Mouse (Mus musculus): ENCODE measurements around the gene Lrrc58.

Gene Lrrc58

DNA sequence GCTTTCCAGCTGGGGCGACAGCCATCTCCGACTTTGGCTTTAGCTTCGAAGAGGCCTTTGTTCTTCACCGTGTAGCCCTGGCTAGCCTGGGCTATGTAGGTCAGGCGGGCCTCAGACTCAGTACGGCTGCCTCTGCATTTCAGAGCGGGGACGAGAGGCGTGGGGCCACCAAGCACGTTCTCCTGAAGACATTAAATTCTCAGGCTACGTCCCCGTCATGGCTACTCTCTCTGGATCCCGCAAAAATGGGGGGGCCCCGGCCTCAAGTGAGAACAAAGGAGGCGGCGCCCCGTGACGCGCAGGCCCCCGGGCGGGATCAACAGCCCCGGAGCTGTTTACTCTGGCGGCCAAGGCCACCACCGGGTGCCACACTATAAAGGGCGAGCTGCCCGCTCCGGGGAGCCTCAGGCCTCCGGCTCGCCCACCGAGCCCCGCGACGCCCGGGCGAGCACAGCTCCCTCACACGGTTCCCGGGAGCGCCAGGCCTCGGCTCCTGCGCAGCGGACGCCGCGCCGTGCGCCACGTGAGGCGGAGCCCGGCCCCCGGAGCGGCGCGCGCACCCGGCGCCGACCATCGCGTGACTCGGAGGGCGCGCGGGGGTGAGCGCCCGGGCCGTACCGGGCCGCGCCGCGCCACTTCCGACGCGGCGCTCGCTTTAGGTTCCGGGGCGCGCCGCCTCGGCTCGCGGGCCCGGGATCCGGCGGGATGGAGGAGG, at the start of gene Lrrc58:
Gene Lrrc58 (plus strand): TSS at position 599 of the 715 bp plus-strand sequence.
- peak; percentile 78 for DNase-seq (ENCODE audit: low spot score)

- DNase-seq (ENCODE audit: low spot score) = no peak
Observed at GRCm38 (mm10) chr16:37823949-37824348, 44.2 kb upstream of the Lrrc58 start.

- no peak for DNase-seq (ENCODE audit: low spot score)
Observed at GRCm38 (mm10) chr16:37824778-37825505, 43.2 kb upstream of the Lrrc58 start.

DNA sequence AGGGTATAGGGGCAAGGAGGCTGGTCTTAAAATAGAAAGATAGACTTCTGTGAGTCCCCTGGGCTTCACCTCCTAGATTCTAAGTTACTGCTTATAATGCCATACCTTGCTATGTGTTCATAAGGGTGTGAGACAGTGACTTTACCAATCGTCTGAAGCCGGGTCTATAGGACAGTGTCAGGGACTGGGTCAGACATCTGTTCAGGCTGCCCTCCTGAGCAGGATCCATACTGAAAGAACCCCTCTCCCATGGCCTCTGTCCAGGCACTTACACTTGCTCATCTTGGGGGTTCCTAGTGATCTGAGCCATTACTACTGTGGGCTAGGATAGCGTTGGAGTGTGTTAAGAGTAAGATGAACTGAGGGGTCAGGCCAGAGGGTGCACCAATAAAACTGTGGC, 41.9 kb upstream of the Lrrc58 start:
- DNase-seq (ENCODE audit: low spot score) = no peak

DNA sequence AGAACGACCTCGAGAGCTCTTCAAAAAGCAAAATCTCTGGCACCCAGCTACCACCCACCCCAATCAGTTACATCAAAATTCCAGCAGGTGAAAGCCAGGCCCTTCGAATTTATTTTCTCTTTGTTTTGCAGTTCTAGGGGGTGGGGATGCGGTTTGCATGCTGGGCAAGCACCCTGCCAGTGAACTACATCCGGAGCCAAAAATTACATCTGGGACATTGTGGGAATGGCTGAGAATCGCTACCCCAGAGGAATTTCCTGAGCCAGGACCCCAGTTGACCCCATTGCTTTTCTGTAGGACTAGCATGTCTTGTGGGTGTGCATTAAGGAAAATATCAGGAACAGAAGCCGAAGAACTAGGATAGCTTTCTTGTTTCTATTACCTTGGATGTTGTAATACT, 37.1 kb upstream of the Lrrc58 start:
- DNase-seq (ENCODE audit: low spot score) = no peak

DNA sequence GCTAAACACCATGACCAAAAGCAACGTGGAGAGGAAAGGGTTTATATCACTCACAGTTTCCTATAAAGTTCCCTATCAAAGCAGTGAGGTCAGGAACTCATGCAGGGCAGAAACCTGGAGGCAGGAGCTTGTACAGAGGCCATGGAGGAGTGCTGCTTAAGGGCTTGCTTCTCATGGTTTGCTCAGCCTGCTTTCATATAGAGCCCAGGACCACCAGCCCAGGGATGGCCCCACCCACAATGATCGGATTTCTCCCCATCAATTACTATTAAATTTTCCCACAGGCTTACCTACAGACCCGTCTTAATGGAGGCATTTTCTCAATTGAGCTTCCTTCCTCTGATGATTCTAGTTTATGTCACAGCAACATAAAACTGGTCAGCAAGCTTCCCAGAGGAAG, 30.6 kb upstream of the Lrrc58 start:
- no peak for DNase-seq (ENCODE audit: low spot score)

DNA sequence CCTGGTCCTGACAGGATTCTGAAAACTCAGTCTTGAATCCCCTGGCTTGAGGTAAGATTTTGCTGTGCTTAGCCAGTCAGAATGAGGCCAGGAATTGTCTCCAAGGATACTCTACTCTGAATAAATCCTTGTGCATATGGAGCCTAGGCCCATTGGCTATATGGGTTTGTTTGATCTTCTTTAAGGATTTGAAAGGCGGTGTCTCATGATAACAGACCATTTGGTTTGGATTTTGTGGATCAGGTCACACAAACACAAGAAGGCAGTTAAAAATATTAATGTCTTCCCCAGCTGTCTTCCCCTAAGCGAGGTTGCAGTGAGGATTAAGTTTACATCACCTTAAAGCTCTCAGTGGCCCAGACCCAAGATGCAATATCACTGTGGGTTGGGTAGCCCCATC, 25.8 kb upstream of the Lrrc58 start:
- DNase-seq (ENCODE audit: low spot score) = no peak

DNA sequence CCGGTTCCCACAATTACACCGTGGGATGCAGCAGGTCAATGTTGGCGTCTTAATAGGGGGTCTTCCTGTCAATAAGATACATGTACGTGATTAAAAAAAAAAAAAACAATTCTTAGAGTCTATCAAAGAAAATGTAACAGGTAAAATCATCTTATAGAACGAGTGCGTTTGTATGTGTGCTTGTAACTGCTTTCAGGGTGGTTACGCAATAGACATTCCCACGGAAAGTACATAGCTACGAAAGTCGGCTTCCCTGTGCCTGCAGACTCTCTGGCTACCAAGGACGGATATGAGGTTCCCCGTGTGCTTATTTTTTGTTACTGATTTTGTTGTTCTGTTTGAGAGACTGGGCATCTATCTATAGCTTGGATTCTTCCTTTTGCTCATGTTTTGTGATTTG, 24.4 kb upstream of the Lrrc58 start:
- DNase-seq (ENCODE audit: low spot score) = no peak

DNA sequence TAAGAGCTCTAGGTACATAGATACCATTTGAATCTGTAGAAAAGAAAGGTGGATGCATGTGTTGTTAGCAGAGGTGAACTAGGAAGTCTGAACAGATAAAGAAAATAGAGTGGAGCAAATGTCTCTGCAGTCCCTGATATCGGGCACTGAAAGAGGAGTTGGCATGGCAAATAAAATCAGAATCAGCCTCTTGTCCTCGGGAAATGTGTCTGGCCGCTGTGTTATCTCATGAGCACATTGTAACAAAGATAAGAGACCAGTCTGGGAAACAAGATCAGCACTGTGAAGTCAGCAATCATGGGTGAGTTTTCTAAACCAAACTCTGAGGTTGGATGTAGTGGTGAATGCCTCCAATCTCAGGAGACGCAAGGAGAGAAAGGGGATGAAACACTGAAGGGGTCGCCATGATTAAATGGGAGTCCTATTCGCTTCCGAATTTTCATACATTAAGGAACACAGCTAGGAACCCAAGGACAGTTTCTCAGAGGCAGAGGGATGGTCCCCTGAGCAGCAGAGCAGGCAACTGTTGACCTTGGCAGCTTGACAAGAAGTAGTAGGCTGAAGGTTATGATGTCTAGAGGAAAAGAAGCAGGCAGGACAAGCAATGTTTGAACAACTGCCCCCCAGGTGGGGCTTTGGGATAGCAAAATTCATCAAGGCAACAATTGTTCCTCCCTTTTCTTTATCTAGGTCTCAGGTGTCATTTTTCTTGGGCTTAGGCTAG, 22.8 kb upstream of the Lrrc58 start:
- DNase-seq (ENCODE audit: low spot score) = no peak

GRCm38 (mm10) chr16:37847081-37847480, 21.1 kb upstream of the Lrrc58 start:
- no peak for DNase-seq (ENCODE audit: low spot score)

- DNase-seq (ENCODE audit: low spot score) = no peak
Observed at GRCm38 (mm10) chr16:37851366-37851765, 16.8 kb upstream of the Lrrc58 start.

DNA sequence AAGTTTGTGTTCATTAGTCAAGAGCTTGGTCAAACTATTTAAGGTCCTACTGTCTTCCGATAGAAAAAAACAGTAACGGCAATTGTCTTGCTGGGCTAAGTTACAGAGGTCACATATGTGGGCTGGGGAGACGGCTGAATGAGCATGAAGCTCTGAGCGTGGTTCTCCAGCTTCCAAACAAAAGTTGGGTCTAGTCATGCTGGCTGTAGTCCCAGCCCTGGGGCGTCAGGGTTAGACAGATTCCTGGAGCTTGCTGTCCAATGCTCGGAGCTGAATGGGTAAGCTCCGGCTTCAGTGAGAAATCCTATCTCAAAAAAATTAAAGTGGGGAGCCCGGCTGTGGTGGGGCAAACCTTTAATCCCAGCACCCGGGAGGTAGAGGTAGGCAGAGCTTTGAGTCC, 14.9 kb upstream of the Lrrc58 start:
- DNase-seq (ENCODE audit: low spot score) = no peak

DNA sequence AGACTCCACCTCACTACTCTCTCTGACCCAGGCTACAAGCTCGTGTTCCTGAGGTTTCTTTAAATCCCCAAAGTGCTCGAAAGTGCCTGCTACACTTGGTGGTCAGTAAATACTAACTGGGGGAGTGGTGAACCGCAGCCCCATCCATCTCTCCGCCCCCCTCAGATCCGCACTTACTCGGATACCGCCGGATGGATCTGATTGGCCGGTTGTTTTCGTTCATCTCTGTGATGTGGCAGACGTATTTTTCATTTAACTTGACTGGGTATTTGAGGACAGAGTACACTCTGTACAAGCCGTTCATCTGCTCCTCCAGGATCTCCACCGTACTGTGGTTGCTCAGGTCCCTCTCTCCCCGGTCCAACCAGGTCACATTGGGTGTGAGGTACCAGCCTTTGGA, 14.1 kb upstream of the Lrrc58 start:
- no peak for DNase-seq (ENCODE audit: low spot score)

DNA sequence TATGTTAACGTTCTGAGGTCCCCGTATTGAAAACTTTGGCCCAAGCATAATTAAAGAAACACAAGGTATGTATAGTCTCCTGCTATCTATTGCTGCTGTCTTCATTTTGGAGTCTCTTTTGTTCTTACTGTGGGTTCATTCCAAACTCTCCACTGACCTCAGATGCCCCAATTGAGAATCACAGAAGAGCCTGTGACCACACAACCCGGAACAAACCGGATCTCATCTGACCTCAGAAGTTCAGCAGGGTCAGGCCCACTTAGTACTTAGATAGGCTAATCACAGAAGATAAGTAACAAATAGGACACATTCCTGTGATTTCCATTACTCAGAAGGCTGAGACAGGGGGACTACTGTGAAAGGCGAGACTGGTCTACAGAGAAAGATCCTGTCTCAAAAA, 13.6 kb upstream of the Lrrc58 start:
- no peak for DNase-seq (ENCODE audit: low spot score)

DNA sequence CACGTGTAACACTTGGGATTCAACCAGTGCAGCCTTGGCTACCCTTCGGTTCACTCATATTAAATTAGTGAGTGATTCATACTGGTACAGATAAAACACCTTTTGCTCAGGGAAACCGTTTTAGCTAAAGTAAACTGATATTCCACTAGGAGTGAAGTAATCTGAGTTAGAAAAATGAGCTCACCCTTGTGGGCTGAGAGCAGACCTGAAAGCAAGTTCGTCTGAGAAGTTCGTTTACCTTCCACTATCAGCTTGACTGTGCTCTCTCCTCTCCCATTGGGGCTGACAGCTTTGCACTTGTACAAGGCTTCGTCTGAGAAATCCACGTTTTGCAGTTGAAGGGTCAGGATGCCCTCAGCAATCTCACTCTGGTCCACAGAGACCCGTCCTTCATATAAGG, 12.6 kb upstream of the Lrrc58 start:
- no peak for DNase-seq (ENCODE audit: low spot score)

GRCm38 (mm10) chr16:37856327-37856726, 11.9 kb upstream of the Lrrc58 start:
- no peak for DNase-seq (ENCODE audit: low spot score)

DNA sequence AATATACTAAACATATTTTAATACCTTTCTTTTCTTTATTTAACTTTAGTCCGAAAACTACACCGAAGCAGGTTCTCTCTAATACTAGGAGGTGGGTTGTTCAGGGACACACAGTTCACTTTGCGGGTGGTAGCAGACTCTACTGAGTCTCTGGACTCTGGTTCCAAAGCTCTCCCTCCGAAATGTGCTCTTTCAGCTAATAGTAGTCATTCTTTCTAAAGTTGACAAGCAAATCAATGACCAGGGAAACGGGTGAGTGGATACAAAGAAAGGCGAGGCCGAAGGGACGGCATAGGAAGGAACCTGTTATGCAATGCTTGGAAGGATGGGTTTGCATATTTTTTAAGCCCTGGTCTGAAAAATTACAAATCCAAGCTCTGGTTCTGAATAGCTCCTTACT, 10.7 kb upstream of the Lrrc58 start:
- no peak for DNase-seq (ENCODE audit: low spot score)

- no peak for DNase-seq (ENCODE audit: low spot score)
Observed at GRCm38 (mm10) chr16:37860213-37860612, 8.0 kb upstream of the Lrrc58 start.

DNA sequence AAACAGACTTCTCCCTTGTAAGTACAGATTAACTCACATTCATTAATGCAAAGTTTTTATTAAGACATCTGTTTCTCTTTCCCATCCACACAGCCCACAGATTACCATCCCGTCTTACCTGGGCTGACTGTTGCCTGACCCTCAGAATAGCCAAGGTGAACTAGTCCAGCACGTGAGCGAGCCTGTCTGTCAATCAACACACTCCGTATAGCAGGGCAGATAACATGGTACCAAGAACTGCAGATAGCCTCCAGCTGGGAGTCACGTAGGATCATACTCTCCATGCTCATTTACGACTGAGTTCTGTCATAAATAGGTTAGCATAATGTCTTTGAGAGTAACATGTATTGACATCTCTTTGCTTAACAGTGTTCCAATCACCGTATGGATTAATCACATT, 7.2 kb upstream of the Lrrc58 start, which contains the start of gene Gm36028:
Gene Gm36028 (minus strand): TSS at position 118 of the 400 bp plus-strand sequence.
- no peak for DNase-seq (ENCODE audit: low spot score)

DNA sequence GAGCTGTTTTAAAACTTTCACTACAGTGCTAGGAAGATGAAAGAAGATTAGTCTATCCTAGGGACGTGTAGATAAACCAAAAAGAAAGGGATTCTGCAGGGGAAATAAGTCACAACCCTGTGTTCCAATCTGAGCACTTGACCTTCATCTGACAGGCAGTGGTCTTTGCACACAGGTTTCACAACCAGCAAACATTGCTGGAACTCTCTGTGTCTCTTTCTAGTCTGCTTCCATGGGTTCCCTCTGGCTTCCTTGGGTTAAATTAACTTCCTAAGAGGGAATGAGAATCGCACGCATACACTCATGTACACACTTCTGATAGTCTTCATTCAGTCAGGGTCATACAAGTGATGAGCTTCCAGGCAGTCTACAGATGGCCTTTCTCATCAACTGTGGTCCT, 4.3 kb upstream of the Lrrc58 start:
- DNase-seq (ENCODE audit: low spot score) = no peak

DNA sequence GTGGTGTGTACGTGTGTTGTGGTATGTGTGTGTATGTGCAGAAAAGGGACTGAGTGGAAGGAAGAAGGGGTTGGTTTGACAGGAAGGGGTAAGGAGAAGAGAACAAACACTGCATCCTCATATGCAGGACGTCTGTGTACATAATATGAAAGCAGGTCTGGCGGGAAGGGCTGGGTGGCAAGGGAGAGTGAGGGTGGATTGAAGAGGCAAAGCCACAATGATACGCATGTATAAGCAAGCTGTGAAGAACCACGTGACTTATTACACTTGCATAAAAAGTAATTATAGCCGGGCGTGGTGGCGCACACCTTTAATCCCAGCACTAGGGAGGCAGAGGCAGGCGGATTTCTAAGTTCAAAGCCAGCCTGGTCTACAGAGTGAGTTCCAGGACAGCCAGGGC, 2.3 kb upstream of the Lrrc58 start:
- DNase-seq (ENCODE audit: low spot score) = no peak

DNA sequence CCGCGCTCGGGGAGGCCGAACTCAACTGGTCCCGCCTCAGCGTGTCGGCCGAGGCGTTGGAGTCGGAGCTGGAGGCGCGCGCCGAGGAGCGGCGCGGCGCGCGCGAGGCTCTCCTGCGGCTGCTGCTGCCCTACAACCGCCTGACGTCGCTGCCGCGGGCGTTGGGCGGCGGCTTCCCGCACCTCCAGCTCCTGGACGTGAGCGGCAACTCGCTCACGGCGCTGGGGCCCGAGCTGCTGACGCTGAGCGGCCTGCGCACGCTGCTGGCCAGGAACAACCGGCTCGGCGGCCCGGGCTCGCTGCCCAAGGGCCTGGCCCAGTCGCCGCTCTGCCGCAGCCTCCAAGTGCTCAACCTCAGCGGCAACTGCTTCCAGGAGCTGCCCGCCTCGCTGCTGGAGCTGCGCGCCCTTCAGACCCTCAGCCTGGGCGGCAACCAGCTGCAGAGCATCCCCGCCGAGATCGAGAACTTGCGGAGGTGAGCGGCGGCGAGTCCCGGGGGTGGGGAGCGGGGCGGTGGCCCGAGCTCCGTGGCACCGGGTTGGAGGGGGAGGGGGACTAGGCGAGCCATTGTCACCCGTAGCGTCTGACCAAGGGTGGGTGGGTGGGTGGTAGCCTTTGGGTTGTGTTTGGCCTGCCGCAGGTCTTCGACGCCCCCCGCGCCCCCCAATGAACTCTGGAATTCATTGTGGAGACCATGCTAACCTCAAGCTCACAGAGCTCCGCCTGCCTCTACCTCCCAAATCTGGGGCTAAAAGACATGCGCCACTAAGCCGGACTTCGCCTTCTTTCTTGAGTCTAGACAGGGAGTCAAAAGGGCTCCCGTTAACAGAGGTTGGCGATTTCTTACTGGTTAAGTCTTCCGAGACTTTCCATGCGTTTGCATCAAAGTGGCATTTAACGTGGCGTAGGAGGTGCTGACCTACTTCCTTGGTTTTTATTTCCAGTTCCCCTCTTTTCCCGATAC, 599 bp downstream of the Lrrc58 start:
- DNase-seq (ENCODE audit: low spot score) = peak; percentile 52
